Mouse (Mus musculus) liver, embryonic 15.5 days (tissue): ENCODE results near the gene Rnf2. TPM values are rescaled to one million over a fixed set of nuclear protein-coding genes. Genes with fewer than 3 reads are reported as not detected.
A peak's percentile ranks its signal among the peaks of the same experiment; 100 is the strongest.

Experiments
- ATAC-seq: fragments of 200-750 bp; cut with Nextera tagmentation; 2 replicates; pipeline ENCODE4 v1.8.0; 2017; ENCODE audit warnings: moderate number of reproducible peaks, mild to moderate bottlenecking, moderate library complexity; ENCODE audit not compliant: insufficient read depth
- H3K27ac ChIP-seq: fragments of 300-500 bp; sonication (generic); replicated peaks from 2 replicates; pipeline ENCODE4 v1.5.1; 2015; ENCODE audit warnings: mild to moderate bottlenecking, inconsistent platforms
- H3K27me3 ChIP-seq: fragments of 300-500 bp; sonication (generic); 2 replicates; pipeline ENCODE4 v1.6.1; 2015; ENCODE audit warnings: mild to moderate bottlenecking, inconsistent platforms
- H3K36me3 ChIP-seq: fragments of 300-500 bp; sonication (generic); replicated peaks from 2 replicates; pipeline ENCODE4 v1.6.1; 2015; ENCODE audit warnings: moderate library complexity, mild to moderate bottlenecking, inconsistent platforms
- H3K4me1 ChIP-seq: fragments of 300-500 bp; sonication (generic); replicated peaks from 2 replicates; pipeline ENCODE4 v1.6.1; 2015; ENCODE audit warnings: inconsistent platforms
- H3K4me2 ChIP-seq: fragments of 300-500 bp; sonication (generic); 2 replicates; pipeline ENCODE4 v1.6.1; 2015; ENCODE audit warnings: moderate library complexity, mild to moderate bottlenecking, inconsistent platforms
- H3K4me3 ChIP-seq: fragments of 300-500 bp; sonication (generic); replicated peaks from 2 replicates; pipeline ENCODE4 v1.5.1; 2015; ENCODE audit warnings: mild to moderate bottlenecking, inconsistent platforms
- H3K9ac ChIP-seq: fragments of 300-500 bp; sonication (generic); 2 replicates; pipeline ENCODE4 v1.6.1; 2015; ENCODE audit warnings: moderate library complexity, mild to moderate bottlenecking, inconsistent platforms
- H3K9me3 ChIP-seq: fragments of 300-500 bp; sonication (generic); replicated peaks from 2 replicates; pipeline ENCODE4 v1.6.1; 2016; ENCODE audit warnings: inconsistent platforms
- WGBS: fragments of 180-500 bp; shearing (Covaris S2); methylation state at CpG from one replicate; pipeline ENCODE4 v1.1.7; 2015; ENCODE audit warnings: mixed read lengths; ENCODE audit not compliant: insufficient replicate concordance; 5-methylcytosine and 5-hydroxymethylcytosine counted together
- polyA plus RNA-seq: library from polyadenylated mRNA; unstranded; fragments of >200 nt; fragmentation: Nextera tagmentation; extraction: Ambion mirVana; gene quantifications from 2 replicates; pipeline ENCODE4 v1.2.1, GENCODE M21; 2015

Gene Rnf2
- polyA plus RNA-seq, 1 experiment from 2014 or later = 19.3 TPM

- ATAC-seq = no peak
- Histone ChIP-seq H3K27me3 (no peaks in the 10 kb centered on the region), H3K4me2 (no peak overlapping the region), H3K9ac (no peak overlapping the region), H3K27ac (no peak overlapping the region), H3K4me3 (no peak overlapping the region), H3K4me1 (no peaks in the 10 kb centered on the region), H3K36me3 (no peaks in the 10 kb centered on the region), H3K9me3 (no peaks in the 10 kb centered on the region)
- WGBS = 71% methylated on average over 4 of the region's 4 CpGs
Measured at GRCm38 (mm10) chr1:151514119-151514518, 13.4 kb upstream of the Rnf2 start.

- Histone ChIP-seq H3K27me3 (no peaks in the 10 kb centered on the region), H3K4me3 (no peak overlapping the region), H3K27ac (no peak overlapping the region), H3K4me2 (no peak overlapping the region), H3K9me3 (no peaks in the 10 kb centered on the region), H3K4me1 (no peaks in the 10 kb centered on the region), H3K9ac (no peak overlapping the region), H3K36me3 (no peaks in the 10 kb centered on the region)
- no peak for ATAC-seq
- 45% methylated on average over 4 of the region's 4 CpGs for whole genome bisulfite sequencing
Measured at GRCm38 (mm10) chr1:151510811-151511210, 10.1 kb upstream of the Rnf2 start.

GRCm38 (mm10) chr1:151499815-151500501, 797 bp downstream of the Rnf2 start:
- H3K36me3 ChIP-seq = no peaks in the 10 kb centered on the region
- H3K4me1 ChIP-seq = peaks cover 38% of the 10 kb centered on the region
- H3K27me3 ChIP-seq = no peaks in the 10 kb centered on the region
- peak overlapping the region; percentile 89 for H3K4me2 ChIP-seq
- H3K4me3 ChIP-seq = peak overlapping the region; percentile 95
- peak; percentile 67 for ATAC-seq
- WGBS = under 1% methylated on average over 59 of the region's 59 CpGs
- peak overlapping the region; percentile 95 for H3K9ac ChIP-seq
- peak overlapping the region; percentile 88 for H3K27ac ChIP-seq
- H3K9me3 ChIP-seq = no peaks in the 10 kb centered on the region

GRCm38 (mm10) chr1:151498381-151498780, 2.4 kb downstream of the Rnf2 start:
- Histone ChIP-seq H3K9ac (no peak overlapping the region), H3K36me3 (no peaks in the 10 kb centered on the region), H3K27me3 (no peaks in the 10 kb centered on the region), H3K4me2 (no peak overlapping the region; the same call in 1 of the 2 replicates), H3K27ac (no peak overlapping the region), H3K4me3 (no peak overlapping the region), H3K9me3 (no peaks in the 10 kb centered on the region), H3K4me1 (peaks cover 49% of the 10 kb centered on the region)
- no peak for ATAC-seq
- WGBS = 74% methylated on average over 3 of the region's 3 CpGs

GRCm38 (mm10) chr1:151497942-151498341, 2.8 kb downstream of the Rnf2 start:
- Histone ChIP-seq H3K36me3 (no peaks in the 10 kb centered on the region), H3K4me2 (no peak overlapping the region), H3K9ac (no peak overlapping the region), H3K4me1 (peaks cover 53% of the 10 kb centered on the region), H3K4me3 (no peak overlapping the region), H3K27ac (no peak overlapping the region), H3K27me3 (no peaks in the 10 kb centered on the region), H3K9me3 (no peaks in the 10 kb centered on the region)
- 69% methylated on average over 2 of the region's 2 CpGs for WGBS
- no peak for ATAC-seq

GRCm38 (mm10) chr1:151497028-151497427, 3.7 kb downstream of the Rnf2 start:
- Histone ChIP-seq H3K27ac (no peak overlapping the region), H3K4me1 (peaks cover 60% of the 10 kb centered on the region), H3K9ac (no peak overlapping the region), H3K4me3 (no peak overlapping the region), H3K27me3 (no peaks in the 10 kb centered on the region), H3K36me3 (no peaks in the 10 kb centered on the region), H3K4me2 (no peak overlapping the region), H3K9me3 (no peaks in the 10 kb centered on the region)
- no peak for ATAC-seq
- 77% methylated on average over 8 of the region's 8 CpGs for WGBS

- Histone ChIP-seq H3K9me3 (no peaks in the 10 kb centered on the region), H3K9ac (no peak overlapping the region), H3K27ac (no peak overlapping the region), H3K36me3 (no peaks in the 10 kb centered on the region), H3K4me1 (peaks cover 62% of the 10 kb centered on the region), H3K4me3 (no peak overlapping the region), H3K27me3 (no peaks in the 10 kb centered on the region), H3K4me2 (no peak overlapping the region)
- no peak for ATAC-seq
- 48% methylated on average over 2 of the region's 2 CpGs for WGBS
Measured at GRCm38 (mm10) chr1:151495635-151496285, 5.0 kb downstream of the Rnf2 start.

GRCm38 (mm10) chr1:151494711-151495110, 6.0 kb downstream of the Rnf2 start:
- 69% methylated on average over 6 of the region's 6 CpGs for WGBS
- H3K4me1 ChIP-seq = peaks cover 71% of the 10 kb centered on the region
- no peak for ATAC-seq

GRCm38 (mm10) chr1:151493826-151494225, 6.9 kb downstream of the Rnf2 start:
- Histone ChIP-seq H3K4me1 (peaks cover 70% of the 10 kb centered on the region), H3K4me3 (no peak overlapping the region), H3K27ac (no peak overlapping the region), H3K9me3 (no peaks in the 10 kb centered on the region), H3K9ac (no peak overlapping the region), H3K27me3 (no peaks in the 10 kb centered on the region), H3K36me3 (no peaks in the 10 kb centered on the region), H3K4me2 (no peak overlapping the region)
- ATAC-seq = no peak

More at GRCm38 (mm10) chr1:151494711-151495110, 6.0 kb downstream of the Rnf2 start:
- Histone ChIP-seq H3K36me3 (no peaks in the 10 kb centered on the region), H3K27me3 (no peaks in the 10 kb centered on the region), H3K9ac (no peak overlapping the region), H3K4me3 (no peak overlapping the region), H3K9me3 (no peaks in the 10 kb centered on the region), H3K27ac (no peak overlapping the region), H3K4me2 (no peak overlapping the region)

GRCm38 (mm10) chr1:151492419-151492818, 8.3 kb downstream of the Rnf2 start:
- H3K9me3 ChIP-seq = no peaks in the 10 kb centered on the region
- ATAC-seq = no peak
- peaks cover 63% of the 10 kb centered on the region for H3K4me1 ChIP-seq
- WGBS = 22% methylated on average over 1 of the region's 1 CpGs
- H3K27ac ChIP-seq = no peak overlapping the region
- H3K9ac ChIP-seq = no peak overlapping the region
- no peak overlapping the region for H3K4me3 ChIP-seq
- H3K4me2 ChIP-seq = no peak overlapping the region
- H3K36me3 ChIP-seq = no peaks in the 10 kb centered on the region
- no peaks in the 10 kb centered on the region for H3K27me3 ChIP-seq

- Histone ChIP-seq H3K27ac (no peak overlapping the region), H3K9me3 (no peaks in the 10 kb centered on the region), H3K4me1 (peaks cover 46% of the 10 kb centered on the region), H3K27me3 (no peaks in the 10 kb centered on the region), H3K9ac (no peak overlapping the region), H3K36me3 (no peaks in the 10 kb centered on the region), H3K4me2 (no peak overlapping the region), H3K4me3 (no peak overlapping the region)
- ATAC-seq = no peak
- 60% methylated on average over 6 of the region's 6 CpGs for WGBS
Measured at GRCm38 (mm10) chr1:151489806-151490205, 10.9 kb downstream of the Rnf2 start.
